Comparison of ENCODE assay signal across 20 mouse cellular contexts in the genomic region with DNA sequence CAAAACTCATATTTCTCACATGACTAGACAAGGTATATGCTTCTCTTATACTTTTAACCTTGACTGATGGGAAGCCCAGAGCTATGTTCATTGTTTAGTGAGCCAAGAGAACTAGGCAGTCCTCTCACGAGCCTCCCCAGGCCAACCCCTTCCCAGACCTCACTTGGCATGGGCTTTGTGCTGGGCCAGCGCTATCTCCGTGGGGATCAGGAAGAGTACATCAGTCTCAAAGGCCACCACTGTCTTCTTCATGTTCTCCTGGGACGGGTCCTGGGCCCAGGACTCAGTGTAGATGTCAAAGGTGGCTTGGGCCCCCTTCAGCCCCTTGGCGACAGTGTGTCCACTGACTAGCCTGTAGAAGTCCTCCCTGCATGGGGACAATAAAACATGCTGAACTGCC. TPM values are rescaled to one million over a fixed set of nuclear protein-coding genes. Genes with fewer than 3 reads are reported as not detected.
"Had no signal": no experiment of that assay in that cellular context is flagged by ENCODE, and none has a peak within 500 bp of the region (broad histone marks: within the 10 kb centered on the region; RNA-seq: fewer than 3 reads in every experiment).

No protein-coding gene starts in this region.

- H3K9me3 ChIP-seq: neural tube, embryonic 12.5 days; neural tube, embryonic 13.5 days; neural tube, embryonic 15.5 days; stomach, embryonic 15.5 days had no signal

- H3K4me3 ChIP-seq: neural tube, embryonic 12.5 days; neural tube, embryonic 13.5 days; neural tube, embryonic 15.5 days; stomach, embryonic 15.5 days had no signal

- DNase-seq: retina, postnatal 1 day; right cerebral cortex, adult 18-20 months; right cerebral cortex, postnatal 14 days; right cerebral cortex, postnatal 25 days; right cerebral cortex, postnatal 4 days; spleen, adult 18-20 months; thymus, adult 18-20 months; thymus, adult 2 months; thymus, postnatal 14 days; thymus, postnatal 25 days; thymus, postnatal 36 days; thymus, postnatal 4 days had no signal

- H3K4me1 ChIP-seq: neural tube, embryonic 12.5 days; neural tube, embryonic 13.5 days; neural tube, embryonic 15.5 days; stomach, embryonic 15.5 days had no signal

- H3K27me3 ChIP-seq: neural tube, embryonic 12.5 days; neural tube, embryonic 13.5 days; neural tube, embryonic 15.5 days; stomach, embryonic 15.5 days had no signal

- H3K27ac ChIP-seq: neural tube, embryonic 12.5 days; neural tube, embryonic 13.5 days; neural tube, embryonic 15.5 days; stomach, embryonic 15.5 days; stomach, postnatal 0 days had no signal

RNA-seq across cellular contexts. Expression of a gene that starts 5.8 kb away (rescaled TPM):
- total RNA-seq: neutrophil, adult 5-6 weeks had no signal
- polyA plus RNA-seq: neural tube, embryonic 12.5 days; neural tube, embryonic 13.5 days; neural tube, embryonic 14.5 days; stomach, embryonic 14.5 days had no signal

RNA-seq across cellular contexts. Expression of a gene that starts 51.6 kb away (rescaled TPM):
- total RNA-seq: neutrophil, adult 5-6 weeks had no signal
- polyA plus RNA-seq: neural tube, embryonic 14.5 days had no signal
